Mouse (Mus musculus): ENCODE measurements around the gene Ankrd55.
A peak's percentile ranks its signal among the peaks of the same experiment; 100 is the strongest.
"Not testable (repeated sequence)": the region's sequence is repeated elsewhere in the genome, so short reads cannot be mapped to it uniquely, and the experiment has no call there.

Gene Ankrd55

GRCm38 (mm10) chr13:112410461-112410860 lies 122.2 kb downstream of the Ankrd55 start:
- DNase-seq (ENCODE audit: low read depth, low spot score), result no peak

DNA sequence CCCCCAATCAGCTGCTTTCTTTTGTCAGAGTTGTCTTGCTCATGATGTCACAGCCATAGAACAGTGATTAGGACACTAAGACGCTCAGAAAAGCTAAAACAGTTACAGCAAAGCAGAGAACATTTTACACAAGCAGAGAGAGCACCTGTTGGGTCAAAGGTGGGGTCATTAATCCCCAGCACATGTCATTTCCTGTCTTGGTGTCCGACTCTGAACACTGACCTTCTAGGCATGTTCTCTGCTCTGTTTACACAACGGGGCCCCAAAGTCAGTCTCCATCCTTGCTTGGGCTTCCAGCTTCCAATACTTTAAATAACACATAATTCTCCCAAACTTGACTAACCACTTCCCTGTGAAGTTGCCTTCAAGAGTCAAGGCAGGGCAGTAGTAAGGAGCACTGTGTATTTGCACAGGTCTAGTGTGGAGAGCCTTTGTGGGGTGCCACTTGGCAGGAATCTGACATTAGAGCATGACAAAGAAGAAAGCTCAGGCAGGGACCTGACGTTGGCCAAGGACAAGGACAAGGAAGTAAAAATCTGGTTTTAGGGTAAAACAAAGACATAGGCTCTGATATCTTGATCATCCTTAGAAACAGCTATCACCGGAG lies 123.1 kb downstream of the Ankrd55 start:
- DNase-seq (ENCODE audit: low read depth, low spot score), result no peak

DNA sequence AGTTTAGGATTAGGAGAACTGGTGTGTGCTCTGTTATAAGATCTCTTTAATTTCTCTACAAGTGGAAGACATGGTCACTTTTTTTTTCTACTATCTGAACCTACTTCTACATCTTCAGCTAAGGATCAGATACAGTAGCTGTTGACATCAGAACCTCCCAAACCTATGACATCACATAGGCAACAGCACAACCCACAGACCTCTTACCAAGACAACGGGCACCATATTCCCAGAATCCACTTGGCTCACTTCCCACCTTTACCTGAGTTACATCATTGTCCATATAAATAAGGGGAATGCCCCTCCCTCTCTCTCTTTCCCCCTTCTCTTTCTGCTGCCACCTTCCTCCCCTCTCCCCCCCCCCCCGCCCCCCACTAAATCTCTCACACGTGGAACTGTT lies 124.0 kb downstream of the Ankrd55 start:
- DNase-seq (ENCODE audit: low read depth, low spot score), result no peak

GRCm38 (mm10) chr13:112412824-112413223 lies 124.6 kb downstream of the Ankrd55 start:
- DNase-seq (ENCODE audit: low read depth, low spot score), result no peak

- no peak for DNase-seq (ENCODE audit: low read depth, low spot score)
These were observed 125.4 kb downstream of the Ankrd55 start for GRCm38 (mm10) chr13:112413611-112414010.

GRCm38 (mm10) chr13:112415896-112416295 lies 127.6 kb downstream of the Ankrd55 start:
- DNase-seq (ENCODE audit: low read depth, low spot score), result no peak

GRCm38 (mm10) chr13:112416410-112417162 lies 128.3 kb downstream of the Ankrd55 start:
- DNase-seq (ENCODE audit: low read depth, low spot score), result no peak

DNA sequence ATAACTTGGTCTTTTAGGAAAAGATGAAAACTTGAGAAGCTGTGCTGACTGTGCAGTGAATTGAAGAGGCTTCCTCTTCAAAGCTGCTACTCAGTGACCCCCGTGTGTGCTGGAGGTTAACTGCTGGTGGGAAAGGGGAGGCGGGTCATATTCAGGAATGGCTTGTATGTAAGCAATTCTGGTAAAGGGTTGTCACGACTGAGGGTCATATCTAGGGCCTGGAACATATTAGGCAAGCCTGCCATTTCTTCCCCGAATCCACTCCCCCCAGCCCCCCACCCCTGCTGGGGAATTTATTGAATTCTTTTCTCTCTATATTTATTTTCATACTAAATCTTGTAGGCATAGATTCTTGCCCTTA lies 128.9 kb downstream of the Ankrd55 start:
- DNase-seq (ENCODE audit: low read depth, low spot score), result no peak

DNA sequence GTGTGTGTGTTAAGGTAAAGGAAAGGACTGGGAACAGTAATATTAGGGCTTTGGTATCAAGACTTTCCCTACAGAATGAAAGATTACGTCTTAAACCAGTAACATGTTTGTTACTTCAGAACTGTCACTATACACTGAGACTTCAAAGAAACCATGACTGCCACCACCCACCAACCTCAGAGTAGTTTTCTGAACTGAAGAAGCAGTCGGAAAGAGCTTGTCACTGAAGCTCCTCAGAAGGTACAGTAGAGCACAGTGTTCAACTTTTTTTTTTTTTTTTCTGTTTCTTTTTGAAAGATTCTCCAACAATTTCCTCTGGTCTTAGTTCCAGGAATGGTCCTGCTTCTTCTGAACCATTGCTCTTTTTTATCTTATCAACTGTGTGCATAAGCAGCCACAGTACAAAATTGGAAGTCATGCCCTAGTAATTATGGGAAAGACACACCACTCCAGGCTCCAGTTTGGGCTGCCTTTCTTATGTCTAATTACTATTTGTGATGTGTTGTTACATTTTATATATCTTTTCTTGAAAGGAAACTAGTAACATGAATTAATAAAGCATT lies 129.7 kb downstream of the Ankrd55 start:
- DNase-seq (ENCODE audit: low read depth, low spot score), result no peak

DNA sequence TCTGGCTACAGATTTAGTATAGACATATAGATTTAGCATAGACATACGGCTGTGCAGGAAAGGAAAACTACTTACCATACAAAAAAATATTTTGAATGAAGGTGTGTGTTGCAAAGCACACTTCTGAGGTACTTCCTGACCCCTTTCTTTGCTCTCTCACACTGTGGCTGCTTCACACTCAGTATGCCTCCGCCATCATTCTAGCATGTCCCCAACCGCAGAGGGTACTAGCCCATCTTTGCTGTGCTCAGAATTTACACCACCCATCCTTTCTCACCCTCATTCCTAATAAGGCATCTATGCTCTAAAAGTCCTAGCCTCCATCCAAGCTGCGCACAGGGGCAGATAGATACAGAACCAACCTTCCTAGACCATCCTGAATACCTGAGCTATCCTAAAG lies 130.3 kb downstream of the Ankrd55 start:
- DNase-seq (ENCODE audit: low read depth, low spot score), result no peak

DNA sequence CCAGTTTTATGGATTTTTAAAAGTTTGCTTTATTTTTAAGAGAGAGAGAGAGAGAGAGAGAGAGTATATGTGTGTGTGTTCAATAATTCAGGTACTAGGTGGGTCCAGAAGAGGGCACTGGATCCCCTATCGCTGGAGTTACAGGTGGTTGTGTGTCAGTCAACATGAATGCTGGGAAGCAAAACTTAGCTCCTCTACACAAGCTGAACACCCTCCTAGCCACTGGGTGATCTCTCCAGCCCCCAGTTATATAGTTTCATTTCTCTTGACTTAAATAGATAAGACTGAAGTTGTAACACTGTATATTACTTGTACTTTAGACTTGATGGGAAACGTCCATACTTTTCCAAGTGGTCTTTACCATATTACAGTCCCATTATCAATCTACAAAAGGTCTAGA lies 136.0 kb downstream of the Ankrd55 start:
- DNase-seq (ENCODE audit: low read depth, low spot score), result no peak

DNA sequence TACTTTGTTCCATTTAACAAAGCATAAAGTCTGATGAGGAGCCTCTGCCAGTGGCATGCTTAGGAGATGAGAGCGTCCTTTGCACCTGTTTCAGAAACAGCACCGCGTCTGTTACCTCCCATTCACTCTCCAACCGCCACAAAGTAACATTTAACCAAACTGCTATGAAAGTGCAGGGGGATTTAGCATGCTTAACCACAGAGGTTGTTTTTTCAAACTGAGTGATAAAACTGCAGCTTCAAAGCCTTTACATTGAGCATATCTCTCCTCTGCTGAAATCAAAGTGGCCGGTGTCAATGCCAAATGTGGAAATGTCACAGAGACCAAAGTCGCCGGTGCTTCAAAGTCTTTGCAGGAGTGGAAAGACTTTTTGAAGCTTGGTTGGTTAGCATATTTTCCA lies 136.4 kb downstream of the Ankrd55 start:
- no peak for DNase-seq (ENCODE audit: low read depth, low spot score)

- DNase-seq (ENCODE audit: low read depth, low spot score), result peak; percentile 15
These were observed 137.0 kb downstream of the Ankrd55 start for GRCm38 (mm10) chr13:112425181-112425654.

- DNase-seq (ENCODE audit: low read depth, low spot score), result no peak
These were observed 138.2 kb downstream of the Ankrd55 start for GRCm38 (mm10) chr13:112426265-112427135.

DNA sequence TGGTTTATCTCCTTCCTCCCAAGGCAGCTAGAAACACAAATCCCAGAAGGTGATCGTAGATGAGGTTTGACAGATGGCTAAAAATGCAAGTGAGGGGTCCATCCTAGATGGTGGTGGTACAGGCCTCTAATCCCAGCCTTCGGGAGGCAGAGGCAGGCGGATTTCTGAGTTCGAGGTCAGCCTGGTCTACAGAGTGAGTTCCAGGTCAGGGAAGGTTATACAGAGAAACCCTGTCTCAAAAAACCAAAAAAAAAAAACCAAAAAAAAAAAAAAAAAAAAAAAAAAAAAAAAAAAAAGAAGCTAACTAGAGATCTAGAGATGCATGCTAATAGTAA lies 138.9 kb downstream of the Ankrd55 start:
- DNase-seq (ENCODE audit: low read depth, low spot score), result not testable (repeated sequence)

DNA sequence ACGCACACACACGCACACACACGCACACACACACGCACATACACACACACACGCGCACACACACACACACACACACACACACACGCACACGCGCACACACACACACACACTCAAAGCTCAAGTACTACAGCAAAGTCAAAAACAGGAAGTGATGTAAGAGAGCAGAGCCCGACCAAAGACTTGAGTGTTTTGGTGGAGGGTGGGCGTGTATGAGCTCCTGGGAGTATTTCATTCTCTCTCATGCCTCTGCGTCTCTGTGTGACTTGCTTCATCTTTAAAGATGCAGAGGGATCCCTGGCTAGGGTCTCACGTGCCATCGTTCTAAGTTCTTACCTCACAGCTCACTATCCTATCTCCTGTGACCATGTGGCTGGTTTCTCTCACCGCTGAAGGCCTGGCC lies 139.3 kb downstream of the Ankrd55 start:
- no peak for DNase-seq (ENCODE audit: low read depth, low spot score)

GRCm38 (mm10) chr13:112433271-112433670 lies 145.0 kb downstream of the Ankrd55 start:
- DNase-seq (ENCODE audit: low read depth, low spot score), result peak; percentile 34

All from brain, adult 2 months (tissue).